Mouse (Mus musculus) forebrain, embryonic 14.5 days (tissue): ENCODE measurements around the gene Thsd4. TPM values are rescaled to one million over a fixed set of nuclear protein-coding genes. Genes with fewer than 3 reads are reported as not detected.

Source experiments
- ATAC-seq: fragments of 200-750 bp; cut with Nextera tagmentation; 2 replicates; pipeline ENCODE4 v1.8.0; 2017; ENCODE audit warnings: mild to moderate bottlenecking, moderate library complexity
- DNase-seq: peaks from one replicate; pipeline ENCODE4 v3.0.0-alpha.2; 2015; ENCODE audit warnings: low spot score
- H3K27ac ChIP-seq: fragments of 300-500 bp; sonication (generic); 2 replicates; pipeline ENCODE4 v1.5.1; 2014; ENCODE audit warnings: low read depth, mild to moderate bottlenecking, control low read depth, low read length, moderate library complexity
- H3K27me3 ChIP-seq: fragments of 300-500 bp; sonication (generic); replicated peaks from 2 replicates; pipeline ENCODE4 v1.6.1; 2014; ENCODE audit warnings: low read length, control low read depth, mixed read lengths; ENCODE audit not compliant: control insufficient read depth, insufficient read depth
- H3K36me3 ChIP-seq: fragments of 300-500 bp; sonication (generic); 2 replicates; pipeline ENCODE4 v1.6.1; 2014; ENCODE audit warnings: low read length, control low read depth; ENCODE audit not compliant: control insufficient read depth, insufficient read depth
- H3K4me1 ChIP-seq: fragments of 300-500 bp; sonication (generic); 2 replicates; pipeline ENCODE4 v1.6.1; 2014; ENCODE audit warnings: antibody characterized with exemption, low read length, control low read depth; ENCODE audit not compliant: control insufficient read depth, insufficient read depth
- H3K4me2 ChIP-seq: fragments of 300-500 bp; sonication (generic); 2 replicates; pipeline ENCODE4 v1.6.1; 2014; ENCODE audit warnings: mild to moderate bottlenecking, control low read depth, low read length
- H3K4me3 ChIP-seq: fragments of 300-500 bp; sonication (generic); 2 replicates; pipeline ENCODE4 v1.5.1; 2014; ENCODE audit warnings: low read depth, low read length, control low read depth
- H3K9ac ChIP-seq: fragments of 300-500 bp; sonication (generic); 2 replicates; pipeline ENCODE4 v1.6.1; 2014; ENCODE audit warnings: mild to moderate bottlenecking, low read length, control low read depth, moderate library complexity
- H3K9me3 ChIP-seq: fragments of 300-500 bp; sonication (generic); replicated peaks from 2 replicates; pipeline ENCODE4 v1.6.1; 2016; ENCODE audit warnings: low read length, control low read depth, mixed read lengths; ENCODE audit not compliant: control insufficient read depth
- WGBS: fragments of 180-500 bp; shearing (Covaris S2); extraction: QIAGEN DNeasy Blood & Tissue Kit; methylation state at CpG from one replicate; pipeline ENCODE4 v1.1.7; 2014; 5-methylcytosine and 5-hydroxymethylcytosine counted together
- polyA plus RNA-seq: library from polyadenylated mRNA; unstranded; fragments of >200 nt; fragmentation: Nextera tagmentation; extraction: Ambion mirVana; gene quantifications from 2 replicates; pipeline ENCODE4 v1.2.1, GENCODE M21; 2014

Gene Thsd4
- polyA plus RNA-seq, 1 experiment from 2014 or later, result 3.4 TPM

GRCm38 (mm10) chr9:60106683-60107082, 415.2 kb downstream of the Thsd4 start:
- ATAC-seq (no peak), DNase-seq (no peak)
- H3K27ac ChIP-seq, result no peak overlapping the region
- H3K4me1 ChIP-seq, result no peaks in the 10 kb centered on the region
- H3K9me3 ChIP-seq, result no peaks in the 10 kb centered on the region
- no peak overlapping the region for H3K4me2 ChIP-seq
- no peak overlapping the region for H3K4me3 ChIP-seq
- 90% methylated on average over 6 of the region's 6 CpGs for WGBS
- H3K36me3 ChIP-seq, result no peaks in the 10 kb centered on the region
- no peaks in the 10 kb centered on the region for H3K27me3 ChIP-seq
- H3K9ac ChIP-seq, result no peak overlapping the region

- H3K27me3 ChIP-seq, result no peaks in the 10 kb centered on the region
- no peak overlapping the region for H3K9ac ChIP-seq
- H3K4me1 ChIP-seq, result no peaks in the 10 kb centered on the region
- H3K36me3 ChIP-seq, result no peaks in the 10 kb centered on the region
- H3K9me3 ChIP-seq, result no peaks in the 10 kb centered on the region
- H3K4me2 ChIP-seq, result no peak overlapping the region
- no peak overlapping the region for H3K27ac ChIP-seq
- DNase-seq (no peak), ATAC-seq (no peak)
- H3K4me3 ChIP-seq, result no peak overlapping the region
- WGBS, result 81% methylated on average over 1 of the region's 1 CpGs
These were observed 415.7 kb downstream of the Thsd4 start for GRCm38 (mm10) chr9:60106106-60106505.

- 43% methylated on average over 1 of the region's 1 CpGs for WGBS
- Histone ChIP-seq H3K4me3 (no peak overlapping the region), H3K27me3 (no peaks in the 10 kb centered on the region), H3K36me3 (no peaks in the 10 kb centered on the region), H3K9me3 (no peaks in the 10 kb centered on the region), H3K4me1 (no peaks in the 10 kb centered on the region), H3K9ac (no peak overlapping the region), H3K27ac (no peak overlapping the region), H3K4me2 (no peak overlapping the region)
- DNase-seq (no peak), ATAC-seq (no peak)
These were observed 427.6 kb downstream of the Thsd4 start for GRCm38 (mm10) chr9:60094211-60094610.

- Histone ChIP-seq H3K4me3 (no peak overlapping the region), H3K36me3 (no peaks in the 10 kb centered on the region), H3K4me2 (no peak overlapping the region), H3K9ac (no peak overlapping the region), H3K9me3 (no peaks in the 10 kb centered on the region), H3K27me3 (no peaks in the 10 kb centered on the region), H3K4me1 (no peaks in the 10 kb centered on the region), H3K27ac (no peak overlapping the region)
- ATAC-seq (no peak), DNase-seq (no peak)
- 52% methylated on average over 5 of the region's 5 CpGs for WGBS
These were observed 429.4 kb downstream of the Thsd4 start for GRCm38 (mm10) chr9:60092428-60092827.

GRCm38 (mm10) chr9:60089441-60089840, 432.4 kb downstream of the Thsd4 start:
- no peaks in the 10 kb centered on the region for H3K36me3 ChIP-seq
- H3K4me2 ChIP-seq, result no peak overlapping the region
- no peak overlapping the region for H3K9ac ChIP-seq
- 93% methylated on average over 4 of the region's 4 CpGs for WGBS
- no peak overlapping the region for H3K27ac ChIP-seq
- DNase-seq (no peak), ATAC-seq (no peak)
- no peaks in the 10 kb centered on the region for H3K27me3 ChIP-seq
- no peaks in the 10 kb centered on the region for H3K4me1 ChIP-seq
- H3K9me3 ChIP-seq, result no peaks in the 10 kb centered on the region
- no peak overlapping the region for H3K4me3 ChIP-seq

- H3K9me3 ChIP-seq, result no peaks in the 10 kb centered on the region
- H3K36me3 ChIP-seq, result no peaks in the 10 kb centered on the region
- H3K9ac ChIP-seq, result no peak overlapping the region
- H3K4me2 ChIP-seq, result no peak overlapping the region
- no peak overlapping the region for H3K4me3 ChIP-seq
- no peaks in the 10 kb centered on the region for H3K4me1 ChIP-seq
- DNase-seq (no peak), ATAC-seq (no peak)
- 57% methylated on average over 5 of the region's 5 CpGs for WGBS
- H3K27ac ChIP-seq, result no peak overlapping the region
- H3K27me3 ChIP-seq, result no peaks in the 10 kb centered on the region
These were observed 433.7 kb downstream of the Thsd4 start for GRCm38 (mm10) chr9:60088101-60088500.

GRCm38 (mm10) chr9:60082107-60082581, 439.7 kb downstream of the Thsd4 start:
- H3K27me3 ChIP-seq, result no peaks in the 10 kb centered on the region
- no peaks in the 10 kb centered on the region for H3K36me3 ChIP-seq
- H3K9me3 ChIP-seq, result no peaks in the 10 kb centered on the region
- H3K9ac ChIP-seq, result no peak overlapping the region
- DNase-seq (peak; percentile 28), ATAC-seq (no peak)
- no peak overlapping the region for H3K4me3 ChIP-seq
- H3K4me2 ChIP-seq, result no peak overlapping the region
- 28% methylated on average over 5 of the region's 5 CpGs for WGBS
- no peaks in the 10 kb centered on the region for H3K4me1 ChIP-seq
- H3K27ac ChIP-seq, result no peak overlapping the region

GRCm38 (mm10) chr9:60077761-60078160, 444.1 kb downstream of the Thsd4 start:
- H3K4me3 ChIP-seq, result no peak overlapping the region
- 36% methylated on average over 1 of the region's 1 CpGs for WGBS
- no peaks in the 10 kb centered on the region for H3K27me3 ChIP-seq
- no peak overlapping the region for H3K9ac ChIP-seq
- DNase-seq (no peak), ATAC-seq (no peak)
- peaks cover 5% of the 10 kb centered on the region; the same call in 1 of the 2 replicates for H3K4me1 ChIP-seq
- H3K27ac ChIP-seq, result no peak overlapping the region
- H3K36me3 ChIP-seq, result no peaks in the 10 kb centered on the region
- no peaks in the 10 kb centered on the region for H3K9me3 ChIP-seq
- no peak overlapping the region for H3K4me2 ChIP-seq

- H3K4me3 ChIP-seq, result no peak overlapping the region
- DNase-seq, result no peak
- no peak overlapping the region for H3K9ac ChIP-seq
- no peak overlapping the region for H3K27ac ChIP-seq
- no peak overlapping the region for H3K4me2 ChIP-seq
- no peaks in the 10 kb centered on the region for H3K27me3 ChIP-seq
- ATAC-seq, result no peak
- no peaks in the 10 kb centered on the region for H3K36me3 ChIP-seq
- WGBS, result 11% methylated on average over 4 of the region's 4 CpGs
- H3K9me3 ChIP-seq, result no peaks in the 10 kb centered on the region
- H3K4me1 ChIP-seq, result peaks cover 5% of the 10 kb centered on the region; the same call in 1 of the 2 replicates
These were observed 445.4 kb downstream of the Thsd4 start for GRCm38 (mm10) chr9:60076396-60076795.
